Mouse (Mus musculus): Measurements from ENCODE around the gene Gm49486. TPM values are rescaled to one million over a fixed set of nuclear protein-coding genes. Genes with fewer than 3 reads are reported as not detected.

Gm49486 gene
- polyA plus RNA-seq, 1 experiment, result not detected

- H3K4me3 ChIP-seq (replicated peaks; ENCODE audit: control insufficient read depth, low read depth, low read length), result no peak overlapping the region
- TF ChIP-seq POLR2A (IDR thresholded peaks at IDR 0.05; ENCODE audit: borderline replicate concordance, control insufficient read depth, low read depth, low read length) (no peak), CTCF (IDR thresholded peaks at IDR 0.05; ENCODE audit: control insufficient read depth, insufficient read depth, low read length) (peak; percentile 100)
- H3K4me1 ChIP-seq (ENCODE audit: control insufficient read depth, insufficient read depth, low read length), result no peaks in the 10 kb centered on the region
- no peak overlapping the region for H3K27ac ChIP-seq (ENCODE audit: control insufficient read depth, insufficient read depth, low read depth, low read length, poor library complexity)
- WGBS, result 11% methylated on average over 10 of the region's 10 CpGs
Measured at GRCm38 (mm10) chr15:79243234-79244042, 14.2 kb downstream of the Gm49486 start.

- TF ChIP-seq POLR2A (IDR thresholded peaks at IDR 0.05; ENCODE audit: borderline replicate concordance, control insufficient read depth, low read depth, low read length), result no peak
- TF ChIP-seq CTCF (IDR thresholded peaks at IDR 0.05; ENCODE audit: control insufficient read depth, insufficient read depth, low read length), result no peak
- Histone ChIP-seq H3K4me3 (replicated peaks; ENCODE audit: control insufficient read depth, low read depth, low read length) (no peak overlapping the region), H3K27ac (ENCODE audit: control insufficient read depth, insufficient read depth, low read depth, low read length, poor library complexity) (no peak overlapping the region), H3K4me1 (ENCODE audit: control insufficient read depth, insufficient read depth, low read length) (no peaks in the 10 kb centered on the region)
- 88% methylated on average over 7 of the region's 7 CpGs for WGBS
Measured at GRCm38 (mm10) chr15:79244071-79244893, 15.1 kb downstream of the Gm49486 start.

- TF ChIP-seq CTCF (IDR thresholded peaks at IDR 0.05; ENCODE audit: control insufficient read depth, insufficient read depth, low read length), result no peak
- no peak for TF ChIP-seq POLR2A (IDR thresholded peaks at IDR 0.05; ENCODE audit: borderline replicate concordance, control insufficient read depth, low read depth, low read length)
- Histone ChIP-seq H3K27ac (ENCODE audit: control insufficient read depth, insufficient read depth, low read depth, low read length, poor library complexity) (no peak overlapping the region), H3K4me3 (replicated peaks; ENCODE audit: control insufficient read depth, low read depth, low read length) (no peak overlapping the region), H3K4me1 (ENCODE audit: control insufficient read depth, insufficient read depth, low read length) (no peaks in the 10 kb centered on the region)
- 66% methylated on average over 3 of the region's 3 CpGs for WGBS
Measured at GRCm38 (mm10) chr15:79245321-79245720, 16.1 kb downstream of the Gm49486 start.

GRCm38 (mm10) chr15:79250236-79250635, 21.0 kb downstream of the Gm49486 start:
- 72% methylated on average over 2 of the region's 2 CpGs for WGBS
- no peaks in the 10 kb centered on the region for H3K4me1 ChIP-seq (ENCODE audit: control insufficient read depth, insufficient read depth, low read length)
- H3K4me3 ChIP-seq (replicated peaks; ENCODE audit: control insufficient read depth, low read depth, low read length), result no peak overlapping the region
- no peak overlapping the region for H3K27ac ChIP-seq (ENCODE audit: control insufficient read depth, insufficient read depth, low read depth, low read length, poor library complexity)
- TF ChIP-seq CTCF (IDR thresholded peaks at IDR 0.05; ENCODE audit: control insufficient read depth, insufficient read depth, low read length) (no peak), POLR2A (IDR thresholded peaks at IDR 0.05; ENCODE audit: borderline replicate concordance, control insufficient read depth, low read depth, low read length) (no peak)

- no peaks in the 10 kb centered on the region for H3K4me1 ChIP-seq (ENCODE audit: control insufficient read depth, insufficient read depth, low read length)
- TF ChIP-seq POLR2A (IDR thresholded peaks at IDR 0.05; ENCODE audit: borderline replicate concordance, control insufficient read depth, low read depth, low read length) (no peak), CTCF (IDR thresholded peaks at IDR 0.05; ENCODE audit: control insufficient read depth, insufficient read depth, low read length) (no peak)
- H3K27ac ChIP-seq (ENCODE audit: control insufficient read depth, insufficient read depth, low read depth, low read length, poor library complexity), result no peak overlapping the region
- WGBS, result 45% methylated on average over 7 of the region's 7 CpGs
- no peak overlapping the region for H3K4me3 ChIP-seq (replicated peaks; ENCODE audit: control insufficient read depth, low read depth, low read length)
Measured at GRCm38 (mm10) chr15:79251168-79251567, 22.0 kb downstream of the Gm49486 start.

GRCm38 (mm10) chr15:79251781-79252491, 22.7 kb downstream of the Gm49486 start:
- Histone ChIP-seq H3K4me1 (ENCODE audit: control insufficient read depth, insufficient read depth, low read length) (no peaks in the 10 kb centered on the region), H3K4me3 (replicated peaks; ENCODE audit: control insufficient read depth, low read depth, low read length) (no peak overlapping the region), H3K27ac (ENCODE audit: control insufficient read depth, insufficient read depth, low read depth, low read length, poor library complexity) (no peak overlapping the region; the same call in 1 of the 2 replicates)
- 3% methylated on average over 61 of the region's 61 CpGs for WGBS
- no peak for TF ChIP-seq CTCF (IDR thresholded peaks at IDR 0.05; ENCODE audit: control insufficient read depth, insufficient read depth, low read length)
- TF ChIP-seq POLR2A (IDR thresholded peaks at IDR 0.05; ENCODE audit: borderline replicate concordance, control insufficient read depth, low read depth, low read length), result no peak

- Histone ChIP-seq H3K4me1 (ENCODE audit: control insufficient read depth, insufficient read depth, low read length) (no peaks in the 10 kb centered on the region), H3K27ac (ENCODE audit: control insufficient read depth, insufficient read depth, low read depth, low read length, poor library complexity) (no peak overlapping the region), H3K4me3 (replicated peaks; ENCODE audit: control insufficient read depth, low read depth, low read length) (no peak overlapping the region)
- TF ChIP-seq POLR2A (IDR thresholded peaks at IDR 0.05; ENCODE audit: borderline replicate concordance, control insufficient read depth, low read depth, low read length) (no peak), CTCF (IDR thresholded peaks at IDR 0.05; ENCODE audit: control insufficient read depth, insufficient read depth, low read length) (no peak)
- 40% methylated on average over 24 of the region's 24 CpGs for WGBS
Measured at GRCm38 (mm10) chr15:79252580-79252979, 23.4 kb downstream of the Gm49486 start.

- no peak within 1 kb of the TSS for H3K27ac ChIP-seq (ENCODE audit: control insufficient read depth, insufficient read depth, low read depth, low read length, poor library complexity)
- H3K4me3 ChIP-seq (replicated peaks; ENCODE audit: control insufficient read depth, low read depth, low read length), result no peak within 1 kb of the TSS
- TF ChIP-seq POLR2A (IDR thresholded peaks at IDR 0.05; ENCODE audit: borderline replicate concordance, control insufficient read depth, low read depth, low read length) (no peak), CTCF (IDR thresholded peaks at IDR 0.05; ENCODE audit: control insufficient read depth, insufficient read depth, low read length) (no peak)
- H3K4me1 ChIP-seq (ENCODE audit: control insufficient read depth, insufficient read depth, low read length), result no peaks in the 10 kb centered on the region
- 55% methylated on average over 3 of the region's 3 CpGs for WGBS
Measured at GRCm38 (mm10) chr15:79254661-79255060, 25.5 kb downstream of the Gm49486 start, which contains the start of gene Slc16a8. Gene Slc16a8 (minus strand): TSS chr15:79254761.
